Mouse (Mus musculus) stomach, embryonic 14.5 days (tissue): ENCODE results near the gene Csad. TPM values are rescaled to one million over a fixed set of nuclear protein-coding genes. Genes with fewer than 3 reads are reported as not detected.

Experiments used
- ATAC-seq: fragments of 200-750 bp; cut with Nextera tagmentation; 2 replicates; pipeline ENCODE4 v1.8.0; 2017; ENCODE audit warnings: low read depth, moderate TSS enrichment; ENCODE audit not compliant: insufficient number of reproducible peaks, insufficient read depth, low FRiP score
- H3K27ac ChIP-seq: fragments of 300-500 bp; sonication (generic); 2 replicates; pipeline ENCODE4 v1.5.1; 2014; ENCODE audit warnings: mild to moderate bottlenecking, low read length, moderate library complexity, mixed read lengths
- H3K27me3 ChIP-seq: fragments of 300-500 bp; sonication (generic); 2 replicates; pipeline ENCODE4 v1.6.1; 2014; ENCODE audit warnings: low read length, control low read depth, mixed read lengths; ENCODE audit not compliant: control insufficient read depth, insufficient read depth
- H3K36me3 ChIP-seq: fragments of 300-500 bp; sonication (generic); 2 replicates; pipeline ENCODE4 v1.6.1; 2014; ENCODE audit warnings: mild to moderate bottlenecking, control low read depth, low read length, moderate library complexity, mixed read lengths; ENCODE audit not compliant: control insufficient read depth, insufficient read depth
- H3K4me1 ChIP-seq: fragments of 300-500 bp; sonication (generic); 2 replicates; pipeline ENCODE4 v1.6.1; 2014; ENCODE audit warnings: low read length, control low read depth, mixed read lengths; ENCODE audit not compliant: control insufficient read depth, insufficient read depth
- H3K4me2 ChIP-seq: fragments of 300-500 bp; sonication (generic); replicated peaks from 2 replicates; pipeline ENCODE4 v1.6.1; 2014; ENCODE audit warnings: low read depth, low read length, control low read depth
- H3K4me3 ChIP-seq: fragments of 300-500 bp; sonication (generic); 2 replicates; pipeline ENCODE4 v1.5.1; 2014; ENCODE audit warnings: low read depth, low read length, control low read depth
- H3K9ac ChIP-seq: fragments of 300-500 bp; sonication (generic); replicated peaks from 2 replicates; pipeline ENCODE4 v1.6.1; 2014; ENCODE audit warnings: low read depth, mild to moderate bottlenecking, control low read depth, low read length, moderate library complexity, mixed read lengths
- H3K9me3 ChIP-seq: fragments of 300-500 bp; sonication (generic); 2 replicates; pipeline ENCODE4 v1.6.1; 2016; ENCODE audit warnings: low read depth, low read length, control low read depth; ENCODE audit not compliant: control insufficient read depth
- WGBS: fragments of 180-500 bp; shearing (Covaris S2); extraction: QIAGEN DNeasy Blood & Tissue Kit; methylation state at CpG from one replicate; pipeline ENCODE4 v1.1.7; 2014; 5-methylcytosine and 5-hydroxymethylcytosine counted together
- polyA plus RNA-seq: library from polyadenylated mRNA; unstranded; fragments of >200 nt; fragmentation: Nextera tagmentation; extraction: Ambion mirVana; gene quantifications from 2 replicates; pipeline ENCODE4 v1.2.1, GENCODE M21; 2014

Gene Csad
- polyA plus RNA-seq, 1 experiment from 2014 or later: 63.9 TPM

DNA sequence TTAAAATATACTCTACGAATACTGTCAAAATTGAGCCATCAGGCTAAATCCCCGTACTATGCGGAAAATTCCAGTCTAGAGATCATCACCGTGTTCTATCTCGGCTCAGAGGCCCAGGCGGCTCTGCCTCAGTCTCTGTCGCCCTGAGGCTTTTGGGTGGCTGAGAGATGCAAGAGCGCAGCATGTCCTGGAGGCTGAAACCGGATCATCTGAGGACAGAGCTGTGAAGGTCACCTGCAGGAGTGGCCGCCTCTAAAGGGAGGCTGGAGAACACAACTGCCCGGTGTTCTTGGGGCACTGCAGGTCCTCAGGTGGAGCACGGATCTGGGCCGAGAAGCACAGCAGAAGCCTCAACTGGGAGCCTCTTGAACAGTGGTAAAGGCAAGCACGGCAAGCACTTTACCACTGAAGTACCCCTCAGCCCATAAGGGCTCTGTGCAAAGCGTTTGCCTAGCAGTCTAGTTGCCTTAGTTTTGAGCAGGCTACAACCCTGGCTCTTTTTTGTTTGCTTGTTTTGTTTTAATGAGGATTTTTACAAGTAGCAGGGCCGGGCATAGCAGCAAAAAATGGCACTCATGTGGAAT is 28.7 kb downstream of the Csad start:
- no peaks in the 10 kb centered on the region for H3K9me3 ChIP-seq
- 86% methylated on average over 16 of the region's 16 CpGs for WGBS
- ATAC-seq: no peak
- H3K4me2 ChIP-seq: no peak overlapping the region
- H3K4me3 ChIP-seq: no peak overlapping the region
- peaks cover 16% of the 10 kb centered on the region for H3K36me3 ChIP-seq
- H3K27ac ChIP-seq: no peak overlapping the region
- H3K9ac ChIP-seq: no peak overlapping the region
- no peaks in the 10 kb centered on the region for H3K27me3 ChIP-seq
- no peaks in the 10 kb centered on the region for H3K4me1 ChIP-seq

DNA sequence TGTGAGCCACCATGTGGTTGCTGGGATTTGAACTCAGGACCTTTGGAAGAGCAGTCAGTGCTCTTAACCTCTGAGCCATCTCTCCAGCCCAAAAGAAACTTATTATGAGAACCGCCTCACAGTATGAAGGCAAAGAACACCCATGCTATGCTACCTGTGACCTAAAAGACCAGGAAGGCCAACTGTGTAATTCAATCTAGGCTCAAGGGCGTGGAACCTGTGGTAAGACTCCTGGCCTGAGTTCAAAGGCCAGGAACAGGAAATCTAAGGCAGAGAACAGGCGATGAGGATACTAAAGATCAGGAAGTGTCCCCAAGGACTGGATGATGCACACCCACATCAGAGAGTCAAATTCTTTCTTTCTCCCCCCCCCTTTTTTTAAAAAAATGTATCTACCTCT is 30.9 kb downstream of the Csad start:
- ATAC-seq: no peak
- Histone ChIP-seq H3K4me3 (no peak overlapping the region), H3K9me3 (no peaks in the 10 kb centered on the region), H3K4me1 (0 out of 2 replicates have a peak, but pooled peaks cover 3% of the 10 kb centered on the region), H3K36me3 (peaks cover 7% of the 10 kb centered on the region; the same call in 1 of the 2 replicates), H3K4me2 (no peak overlapping the region), H3K27me3 (no peaks in the 10 kb centered on the region), H3K9ac (no peak overlapping the region), H3K27ac (no peak overlapping the region)
- 85% methylated on average over 3 of the region's 3 CpGs for WGBS

DNA sequence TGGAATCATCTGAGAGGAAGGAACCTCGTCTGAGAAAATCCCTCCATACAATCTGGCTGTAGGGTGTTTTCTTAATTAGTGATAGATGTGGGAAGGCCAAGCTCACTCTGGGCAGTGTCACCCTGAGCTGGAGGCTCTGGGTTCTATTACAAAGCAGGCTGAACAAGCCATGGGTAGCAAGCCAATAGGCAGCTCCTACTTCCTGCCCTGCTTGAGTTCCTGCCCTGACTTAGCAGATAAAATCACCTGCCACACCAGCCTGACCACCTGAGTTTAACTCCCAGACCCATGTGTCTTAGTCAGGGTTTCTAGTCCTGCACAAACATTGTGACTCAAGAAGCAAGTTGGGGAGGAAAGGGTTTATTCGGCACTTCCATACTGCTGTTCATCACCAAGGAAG is 35.5 kb downstream of the Csad start:
- 50% methylated on average over 2 of the region's 2 CpGs for WGBS
- no peak overlapping the region for H3K9ac ChIP-seq

DNA sequence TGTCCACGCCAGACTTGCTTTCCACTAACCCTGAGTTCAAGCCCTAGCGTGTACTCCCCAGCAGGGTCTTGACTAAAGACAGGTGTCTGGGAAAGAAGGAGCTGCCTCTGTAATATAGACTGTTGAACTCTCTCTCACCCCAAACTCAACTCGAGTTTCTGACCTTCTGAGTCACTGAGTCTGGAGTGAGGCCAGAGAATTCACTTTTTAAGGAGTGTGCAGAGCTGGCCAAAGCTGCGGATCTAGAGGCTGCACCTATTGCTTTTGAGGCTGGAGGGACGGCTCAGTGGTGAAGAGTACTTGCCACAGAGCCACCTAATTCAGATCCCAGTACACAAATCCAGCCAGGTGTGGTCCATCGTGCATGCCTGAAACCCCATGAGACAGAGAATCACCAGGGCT is 36.9 kb downstream of the Csad start:
- H3K4me2 ChIP-seq: no peak overlapping the region
- H3K4me3 ChIP-seq: no peak overlapping the region
- peak; percentile 70; the same call in 1 of the 2 replicates for ATAC-seq
- H3K27me3 ChIP-seq: no peaks in the 10 kb centered on the region
- no peaks in the 10 kb centered on the region for H3K9me3 ChIP-seq
- H3K27ac ChIP-seq: peak overlapping the region; percentile 64; the same call in 1 of the 2 replicates
- H3K4me1 ChIP-seq: peaks cover 15% of the 10 kb centered on the region; the same call in 1 of the 2 replicates
- 18% methylated on average over 6 of the region's 6 CpGs for whole genome bisulfite sequencing
- no peak overlapping the region for H3K9ac ChIP-seq
- no peaks in the 10 kb centered on the region for H3K36me3 ChIP-seq

More for the DNA sequence above, 35.5 kb downstream of the Csad start:
- Histone ChIP-seq H3K4me1 (peaks cover 15% of the 10 kb centered on the region; the same call in 1 of the 2 replicates), H3K4me3 (no peak overlapping the region), H3K36me3 (no peaks in the 10 kb centered on the region), H3K9me3 (no peaks in the 10 kb centered on the region), H3K4me2 (no peak overlapping the region), H3K27me3 (no peaks in the 10 kb centered on the region), H3K27ac (no peak overlapping the region; the same call in 1 of the 2 replicates)
- no peak for ATAC-seq

DNA sequence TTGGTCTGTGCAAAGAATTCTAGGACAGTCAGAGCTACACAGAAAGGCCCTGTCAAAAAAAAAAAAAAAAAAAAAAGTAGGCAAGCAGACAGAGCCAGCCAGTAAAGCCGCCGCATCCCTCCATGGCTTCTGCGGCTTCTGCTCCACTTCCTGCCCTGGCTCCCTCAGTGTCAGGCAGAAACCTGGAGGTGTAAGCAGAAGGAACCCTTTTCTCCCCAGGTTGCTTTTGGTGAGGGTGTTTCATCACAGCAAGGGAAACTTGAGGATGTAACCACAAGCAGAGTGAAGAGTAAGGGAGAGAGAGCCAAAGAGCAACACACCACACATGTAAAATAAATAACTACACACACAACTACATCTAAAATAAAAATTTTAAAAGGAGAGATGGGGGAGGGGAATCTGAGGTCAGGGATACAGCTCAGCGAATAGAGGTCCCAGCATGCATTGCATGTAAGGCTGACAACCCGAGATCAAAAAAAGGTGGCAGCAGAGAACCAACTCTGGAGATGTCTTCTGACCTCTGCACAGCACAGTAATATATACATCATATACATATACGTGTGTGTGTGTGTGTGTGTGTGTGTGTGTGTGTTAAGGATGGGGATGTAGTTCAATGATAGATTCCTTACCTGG is 38.9 kb downstream of the Csad start:
- Histone ChIP-seq H3K4me2 (no peak overlapping the region), H3K4me1 (peaks cover 15% of the 10 kb centered on the region; the same call in 1 of the 2 replicates), H3K9ac (no peak overlapping the region), H3K9me3 (no peaks in the 10 kb centered on the region), H3K4me3 (no peak overlapping the region), H3K27ac (no peak overlapping the region), H3K27me3 (no peaks in the 10 kb centered on the region), H3K36me3 (no peaks in the 10 kb centered on the region)
- 42% methylated on average over 6 of the region's 6 CpGs for WGBS
- no peak for ATAC-seq

DNA sequence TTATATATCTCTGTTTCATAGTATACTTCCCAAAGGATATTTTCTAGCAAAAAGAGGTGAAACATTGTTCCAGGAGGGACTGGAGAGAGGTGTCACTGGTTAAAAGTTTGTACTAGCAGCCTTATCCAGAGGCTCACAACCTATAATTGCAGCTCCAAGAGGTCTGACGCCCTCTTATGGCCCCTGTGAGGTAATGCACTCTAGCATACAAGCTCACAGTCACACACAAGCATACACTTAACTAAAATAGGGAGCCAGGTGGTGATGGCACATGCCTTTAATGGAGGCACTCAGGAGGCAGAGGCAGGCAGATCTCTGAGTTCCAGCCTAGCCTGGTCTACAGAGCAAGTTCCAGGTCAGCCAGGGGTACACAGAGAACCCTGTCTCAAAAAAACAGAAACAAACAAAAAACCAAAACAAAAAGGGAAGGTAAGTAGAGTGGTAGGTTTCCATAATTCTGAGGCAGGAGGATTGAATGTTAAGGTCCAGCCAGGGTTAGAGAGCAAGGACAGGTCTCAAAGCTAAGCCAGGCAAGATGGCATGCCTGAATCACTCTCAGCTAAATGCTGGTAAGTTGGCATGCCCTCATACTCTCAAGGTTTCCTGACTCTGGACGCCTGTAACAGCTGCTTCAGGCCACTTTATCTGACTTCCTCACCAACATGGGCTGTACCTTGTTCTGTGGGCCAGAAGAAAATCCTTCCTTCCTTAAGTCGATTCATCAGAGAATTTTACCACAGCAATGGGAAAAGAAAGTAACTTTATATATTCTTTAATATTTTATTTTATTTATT is 40.4 kb downstream of the Csad start:
- Histone ChIP-seq H3K27me3 (no peaks in the 10 kb centered on the region), H3K4me2 (no peak overlapping the region), H3K9ac (no peak overlapping the region), H3K36me3 (no peaks in the 10 kb centered on the region), H3K4me3 (no peak overlapping the region), H3K27ac (no peak overlapping the region), H3K4me1 (peaks cover 14% of the 10 kb centered on the region; the same call in 1 of the 2 replicates), H3K9me3 (no peaks in the 10 kb centered on the region)
- 67% methylated on average over 3 of the region's 3 CpGs for WGBS
- no peak for ATAC-seq

DNA sequence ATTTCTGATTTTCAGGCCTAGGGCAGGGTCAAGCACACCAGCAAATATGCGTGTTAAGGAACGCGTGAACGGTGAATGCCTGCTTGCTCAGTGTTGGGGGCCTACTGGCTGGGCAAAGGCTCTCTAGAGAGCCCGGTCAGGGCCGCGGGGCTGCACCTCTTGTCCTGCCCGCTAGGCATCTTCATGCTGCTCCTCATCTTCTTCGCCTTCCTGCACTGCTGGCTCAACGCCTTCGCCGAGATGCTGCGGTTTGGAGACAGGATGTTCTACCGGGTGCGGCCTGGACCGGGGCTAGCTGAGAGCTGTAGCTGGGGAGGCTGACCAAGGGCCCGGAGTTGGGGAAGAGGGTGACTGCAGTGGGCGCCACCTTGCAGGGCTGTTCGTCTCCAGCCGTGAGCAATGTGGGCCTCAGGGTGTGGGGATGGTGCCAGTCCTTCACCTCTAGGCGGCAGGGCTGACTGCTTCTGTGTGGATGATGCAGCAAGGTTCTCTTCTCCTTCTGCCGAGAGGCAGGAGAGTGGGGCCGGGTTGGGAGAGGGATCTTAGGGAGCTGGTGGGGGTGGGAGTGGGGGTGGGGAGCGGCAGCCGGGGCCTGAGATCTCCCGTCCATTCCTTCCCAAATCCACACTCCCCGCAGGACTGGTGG is 44.0 kb downstream of the Csad start:
- ATAC-seq: no peak

DNA sequence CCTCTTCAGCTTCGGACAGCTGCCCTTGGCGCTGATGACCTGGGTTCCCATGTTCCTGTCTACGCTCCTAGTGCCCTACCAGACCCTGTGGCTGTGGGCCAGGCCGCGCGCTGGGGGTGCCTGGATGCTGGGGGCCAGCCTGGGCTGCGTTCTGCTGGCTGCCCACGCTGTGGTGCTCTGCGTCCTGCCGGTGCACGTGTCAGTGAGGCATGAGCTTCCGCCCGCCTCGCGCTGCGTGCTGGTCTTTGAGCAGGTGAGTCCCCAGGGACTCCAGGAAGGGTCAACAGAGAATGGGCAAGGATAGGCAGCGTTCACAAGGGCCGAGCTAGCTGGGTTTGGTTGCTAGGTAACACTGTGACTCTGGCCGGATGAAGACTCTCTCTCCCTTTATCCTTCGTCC is 47.7 kb downstream of the Csad start:
- H3K9me3 ChIP-seq: 0 out of 2 replicates have a peak, but pooled peaks cover 2% of the 10 kb centered on the region
- no peaks in the 10 kb centered on the region for H3K36me3 ChIP-seq
- no peaks in the 10 kb centered on the region for H3K27me3 ChIP-seq
- no peak for ATAC-seq
- no peak overlapping the region for H3K9ac ChIP-seq
- H3K27ac ChIP-seq: no peak overlapping the region
- 40% methylated on average over 20 of the region's 20 CpGs for WGBS
- no peak overlapping the region for H3K4me3 ChIP-seq
- H3K4me2 ChIP-seq: no peak overlapping the region
- no peaks in the 10 kb centered on the region for H3K4me1 ChIP-seq

More for the DNA sequence above, 44.0 kb downstream of the Csad start:
- Histone ChIP-seq H3K27ac (no peak overlapping the region), H3K27me3 (no peaks in the 10 kb centered on the region), H3K4me3 (no peak overlapping the region), H3K4me2 (no peak overlapping the region), H3K9ac (no peak overlapping the region), H3K36me3 (no peaks in the 10 kb centered on the region), H3K9me3 (no peaks in the 10 kb centered on the region), H3K4me1 (0 out of 2 replicates have a peak, but pooled peaks cover 1% of the 10 kb centered on the region)
- WGBS: 58% methylated on average over 26 of the region's 27 CpGs
